Mouse (Mus musculus) MEL (cell line): ENCODE data around the gene Rfx4. TPM values are rescaled to one million over a fixed set of nuclear protein-coding genes. Genes with fewer than 3 reads are reported as not detected.

ENCODE experiments used
- DNase-seq: peaks from one replicate; pipeline ENCODE4 v3.0.0; 2011; ENCODE audit warnings: low read depth, low spot score
- H3K27ac ChIP-seq: 2 replicates; pipeline ENCODE4 v1.5.1; 2012; ENCODE audit warnings: low read depth, mild to moderate bottlenecking, control low read depth, low read length, moderate library complexity; ENCODE audit not compliant: control insufficient read depth
- H3K27me3 ChIP-seq, 2 experiments: fragments of 150-350 bp in 1 of 2; sonication (generic) in 1 of 2; 2 replicates each; pipeline ENCODE4 v1.6.1; 2012; ENCODE audit warnings: low read length in 2 of 2, mild to moderate bottlenecking in 2 of 2, improper control_type of control experiment in 1 of 2, moderate library complexity in 1 of 2; ENCODE audit not compliant: insufficient read depth in 2 of 2, control insufficient read depth in 1 of 2
- H3K36me3 ChIP-seq, 2 experiments: 2 replicates each; pipeline ENCODE4 v1.6.1; 2012 to 2014; ENCODE audit warnings: low read length in 2 of 2, improper control_type of control experiment in 1 of 2, inconsistent platforms in 1 of 2, mild to moderate bottlenecking in 1 of 2; ENCODE audit not compliant: insufficient read depth in 2 of 2, control insufficient read depth in 1 of 2
- H3K4me1 ChIP-seq, 2 experiments: fragments of 150-350 bp in 1 of 2; sonication (generic) in 1 of 2; 2 replicates each; pipeline ENCODE4 v1.6.1; 2012; ENCODE audit warnings: low read length in 2 of 2, improper control_type of control experiment in 1 of 2, mild to moderate bottlenecking in 1 of 2; ENCODE audit not compliant: insufficient read depth in 2 of 2, control insufficient read depth in 1 of 2
- H3K4me3 ChIP-seq, 2 experiments: fragments of 150-350 bp in 1 of 2; sonication (generic) in 1 of 2; 2 replicates each; pipeline ENCODE4 v1.5.1; 2012; ENCODE audit warnings: low read depth in 2 of 2, low read length in 2 of 2, mild to moderate bottlenecking in 2 of 2, moderate library complexity in 2 of 2, control low read depth in 1 of 2, improper control_type of control experiment in 1 of 2; ENCODE audit not compliant: control insufficient read depth in 1 of 2, insufficient read depth in 1 of 2
- H3K79me2 ChIP-seq: 2 replicates; pipeline ENCODE4 v1.6.1; 2012; ENCODE audit warnings: mild to moderate bottlenecking, low read length, moderate library complexity; ENCODE audit not compliant: control insufficient read depth, poor library complexity, insufficient read depth
- H3K9ac ChIP-seq: 2 replicates; pipeline ENCODE4 v1.6.1; 2012; ENCODE audit warnings: low read depth, mild to moderate bottlenecking, control low read depth, low read length, moderate library complexity; ENCODE audit not compliant: control insufficient read depth, poor library complexity, severe bottlenecking
- H3K9me3 ChIP-seq: fragments of 150-350 bp; sonication (generic); replicated peaks from 2 replicates; pipeline ENCODE4 v1.6.1; 2012; ENCODE audit warnings: mild to moderate bottlenecking, low read length, improper control_type of control experiment, moderate library complexity; ENCODE audit not compliant: insufficient read depth
- BHLHE40 ChIP-seq: IDR thresholded peaks from 2 replicates; pipeline ENCODE4 v1.6.1; 2012; ENCODE audit warnings: low read depth, mild to moderate bottlenecking, inconsistent platforms, low read length, improper control_type of control experiment, borderline replicate concordance
- CHD1 ChIP-seq: IDR thresholded peaks from 2 replicates; pipeline ENCODE4 v1.6.1; 2012; ENCODE audit warnings: low read depth, mild to moderate bottlenecking, inconsistent platforms, low read length, improper control_type of control experiment
- EP300 ChIP-seq, 2 experiments: IDR thresholded peaks; 2 replicates each; pipeline ENCODE4 v1.6.1; 2011; ENCODE audit warnings: improper control_type of control experiment in 2 of 2, low read length in 2 of 2, low read depth in 1 of 2, mild to moderate bottlenecking in 1 of 2
- GATA1 ChIP-seq: IDR thresholded peaks from 2 replicates; pipeline ENCODE4 v1.6.1; 2011; ENCODE audit warnings: low read depth, low read length, improper control_type of control experiment
- KAT2A ChIP-seq: conservative IDR thresholded peaks from 2 replicates; pipeline ENCODE4 v1.6.1; 2012; ENCODE audit warnings: low read depth, low read length, improper control_type of control experiment, inconsistent platforms
- MAFK ChIP-seq: IDR thresholded peaks from 2 replicates; pipeline ENCODE4 v1.6.1; 2011; ENCODE audit warnings: low read depth, mild to moderate bottlenecking, low read length, improper control_type of control experiment, borderline replicate concordance
- MAX ChIP-seq: IDR thresholded peaks from 2 replicates; pipeline ENCODE4 v1.6.1; 2011; ENCODE audit warnings: low read length, improper control_type of control experiment
- MEF2A ChIP-seq: IDR thresholded peaks from 2 replicates; pipeline ENCODE4 v1.6.1; 2014; ENCODE audit warnings: low read depth, mild to moderate bottlenecking, inconsistent platforms, low read length, improper control_type of control experiment; ENCODE audit not compliant: poor library complexity, insufficient replicate concordance, severe bottlenecking; ENCODE audit errors: extremely low read depth
- MXI1 ChIP-seq: IDR thresholded peaks from 2 replicates; pipeline ENCODE4 v1.6.1; 2011; ENCODE audit warnings: mild to moderate bottlenecking, low read depth, low read length, improper control_type of control experiment
- POLR2AphosphoS5 ChIP-seq: IDR thresholded peaks from 2 replicates; pipeline ENCODE4 v1.6.1; 2012; ENCODE audit warnings: low read depth, borderline replicate concordance, mild to moderate bottlenecking, inconsistent platforms, low read length, moderate library complexity, mixed read lengths
- RAD21 ChIP-seq: IDR thresholded peaks from 2 replicates; pipeline ENCODE4 v1.6.1; 2011; ENCODE audit warnings: mild to moderate bottlenecking, low read depth, low read length, improper control_type of control experiment
- RCOR1 ChIP-seq: IDR thresholded peaks from 2 replicates; pipeline ENCODE4 v1.6.1; 2012; ENCODE audit warnings: low read depth, mild to moderate bottlenecking, inconsistent platforms, low read length, improper control_type of control experiment
- SIN3A ChIP-seq: IDR thresholded peaks from 2 replicates; pipeline ENCODE4 v1.6.1; 2012; ENCODE audit warnings: low read length, improper control_type of control experiment, inconsistent platforms
- TAL1 ChIP-seq: IDR thresholded peaks from 2 replicates; pipeline ENCODE4 v1.6.1; 2012; ENCODE audit warnings: mild to moderate bottlenecking, inconsistent platforms, low read length, moderate library complexity, mixed read lengths
- UBTF ChIP-seq: IDR thresholded peaks from 2 replicates; pipeline ENCODE4 v1.6.1; 2012; ENCODE audit warnings: low read depth, mild to moderate bottlenecking, inconsistent platforms, low read length, improper control_type of control experiment, moderate library complexity, borderline replicate concordance; ENCODE audit not compliant: insufficient read depth
- USF1 ChIP-seq: IDR thresholded peaks from 2 replicates; pipeline ENCODE4 v1.6.1; 2014; ENCODE audit warnings: low read depth, mild to moderate bottlenecking, inconsistent platforms, low read length, improper control_type of control experiment, moderate library complexity
- USF2 ChIP-seq, 2 experiments: IDR thresholded peaks; 2 replicates each; pipeline ENCODE4 v1.6.1; 2011 to 2012; ENCODE audit warnings: improper control_type of control experiment in 2 of 2, low read length in 2 of 2, borderline replicate concordance in 1 of 2, inconsistent platforms in 1 of 2, low read depth in 1 of 2, mild to moderate bottlenecking in 1 of 2; ENCODE audit not compliant: insufficient read depth in 1 of 2
- ZC3H11A ChIP-seq: IDR thresholded peaks from 2 replicates; pipeline ENCODE4 v1.6.1; 2012; ENCODE audit warnings: low read depth, mild to moderate bottlenecking, inconsistent platforms, low read length, improper control_type of control experiment
- ZKSCAN1 ChIP-seq: IDR thresholded peaks from 2 replicates; pipeline ENCODE4 v1.6.1; 2012; ENCODE audit warnings: low read depth, mild to moderate bottlenecking, inconsistent platforms, low read length, improper control_type of control experiment, moderate library complexity
- ZNF384 ChIP-seq: IDR thresholded peaks from 2 replicates; pipeline ENCODE4 v1.6.1; 2012; ENCODE audit warnings: low read depth, mild to moderate bottlenecking, inconsistent platforms, low read length, improper control_type of control experiment
- polyA plus RNA-seq, 2 experiments: library from polyadenylated mRNA; stranded (reverse) in 1 of 2; unstranded in 1 of 2; fragments of >175 nt in 1 of 2; fragments of >200 nt in 1 of 2; gene quantifications; 2 replicates each; pipeline versions ENCODE4 v1.2.1 to v1.2.4; 2012; ENCODE audit warnings: low replicate concordance in 2 of 2, low read depth in 1 of 2; ENCODE audit not compliant: insufficient read length in 2 of 2, insufficient read depth in 1 of 2, missing spikeins in 1 of 2
- total RNA-seq: library from RNA; depleted of rRNA; stranded (reverse); fragments of 300-350 nt; gene quantifications from 2 replicates; pipeline ENCODE4 v1.2.3, GENCODE M21; 2012

The Rfx4 gene
- total and polyA plus RNA-seq, 3 experiments = not detected

- Histone ChIP-seq H3K4me1 (no peaks in the 10 kb centered on the region), H3K27ac (no peak overlapping the region), H3K36me3 (no peaks in the 10 kb centered on the region), H3K9ac (no peak overlapping the region), H3K9me3 (no peaks in the 10 kb centered on the region), H3K4me3 (no peak overlapping the region), H3K79me2 (no peaks in the 10 kb centered on the region), H3K27me3 (peaks cover 0 to 1% of the 10 kb centered on the region in 2 experiments; a peak in 1 of 4 replicates)
- TF ChIP-seq UBTF = no peak
- no peak for TF ChIP-seq BHLHE40
- no peak for TF ChIP-seq KAT2A
- TF ChIP-seq EP300 (IDR thresholded peaks at IDR 0.05; ENCODE audit: low read depth in 1 of 2, low read length in 2 of 2) = no peak
- TF ChIP-seq TAL1 = no peak
- no peak for TF ChIP-seq RCOR1
- no peak for TF ChIP-seq USF1
- no peak for TF ChIP-seq RAD21
- no peak for TF ChIP-seq MEF2A
- TF ChIP-seq MXI1 = no peak
- no peak for TF ChIP-seq USF2 (IDR thresholded peaks at IDR 0.05; ENCODE audit: borderline replicate concordance in 1 of 2, insufficient read depth in 1 of 2, low read depth in 1 of 2, low read length in 2 of 2)
- no peak for TF ChIP-seq MAX
- TF ChIP-seq ZKSCAN1 = no peak
- no peak for TF ChIP-seq MAFK
- TF ChIP-seq CHD1 = no peak
- TF ChIP-seq GATA1 = no peak
- no peak for TF ChIP-seq POLR2AphosphoS5
- no peak for TF ChIP-seq ZNF384
- TF ChIP-seq SIN3A = no peak
- no peak for DNase-seq
Observed at GRCm38 (mm10) chr10:84859556-84860380, 103.9 kb downstream of the Rfx4 start.

DNA sequence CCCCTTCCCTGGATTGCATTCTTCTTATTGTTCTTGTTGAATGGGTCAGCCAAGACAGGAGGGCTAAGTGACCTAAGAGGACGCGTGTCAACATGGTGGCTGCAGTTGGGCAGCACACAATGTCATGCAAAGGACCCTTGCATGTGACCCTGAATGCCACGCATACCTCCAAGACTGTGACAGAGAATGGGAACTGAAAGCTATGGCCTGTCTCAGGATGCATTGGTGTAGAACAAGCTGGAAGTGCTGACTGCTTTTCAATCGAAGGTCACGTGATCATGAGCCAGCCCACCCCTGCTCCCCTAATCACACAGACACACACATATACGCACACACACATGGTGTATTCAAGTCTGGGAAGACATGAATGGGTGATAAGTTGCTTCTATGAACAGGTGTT is 107.6 kb downstream of the Rfx4 start:
- no peak overlapping the region for H3K27ac ChIP-seq
- H3K79me2 ChIP-seq = no peaks in the 10 kb centered on the region
- no peak overlapping the region for H3K4me3 ChIP-seq
- no peaks in the 10 kb centered on the region for H3K9me3 ChIP-seq
- H3K36me3 ChIP-seq = no peaks in the 10 kb centered on the region
- no peak for TF ChIP-seq ZC3H11A
- 0 out of 2 replicates have a peak, but pooled peaks have one; percentile 10 for TF ChIP-seq USF1
- TF ChIP-seq, all 39 proteins: peak for 1
- Histone ChIP-seq H3K4me1 (no peaks in the 10 kb centered on the region), H3K9ac (no peak overlapping the region), H3K27me3 (no peaks in the 10 kb centered on the region; a peak in 1 of 4 replicates)
- DNase-seq = no peak
